Mouse (Mus musculus) limb, embryonic 15.5 days (tissue): ENCODE measurements around the gene Srgap3. TPM values are rescaled to one million over a fixed set of nuclear protein-coding genes. Genes with fewer than 3 reads are reported as not detected.
A peak's percentile ranks its signal among the peaks of the same experiment; 100 is the strongest.

Experiments
- ATAC-seq: fragments of 200-750 bp; cut with Nextera tagmentation; 2 replicates; pipeline ENCODE4 v1.8.0; 2017; ENCODE audit warnings: low read depth, moderate TSS enrichment; ENCODE audit not compliant: insufficient number of reproducible peaks, low FRiP score, low TSS enrichment
- H3K27ac ChIP-seq: fragments of 300-500 bp; sonication (generic); 2 replicates; pipeline ENCODE4 v1.5.1; 2015; ENCODE audit warnings: moderate library complexity, mild to moderate bottlenecking, inconsistent platforms
- H3K27me3 ChIP-seq: fragments of 300-500 bp; sonication (generic); 2 replicates; pipeline ENCODE4 v1.6.1; 2015; ENCODE audit warnings: inconsistent platforms
- H3K36me3 ChIP-seq: fragments of 300-500 bp; sonication (generic); 2 replicates; pipeline ENCODE4 v1.6.1; 2015; ENCODE audit warnings: inconsistent platforms
- H3K4me1 ChIP-seq: fragments of 300-500 bp; sonication (generic); 2 replicates; pipeline ENCODE4 v1.6.1; 2015; ENCODE audit warnings: inconsistent platforms
- H3K4me2 ChIP-seq: fragments of 300-500 bp; sonication (generic); 2 replicates; pipeline ENCODE4 v1.6.1; 2015; ENCODE audit warnings: mild to moderate bottlenecking, inconsistent platforms
- H3K4me3 ChIP-seq: fragments of 300-500 bp; sonication (generic); 2 replicates; pipeline ENCODE4 v1.5.1; 2015; ENCODE audit warnings: mild to moderate bottlenecking, inconsistent platforms
- H3K9ac ChIP-seq: fragments of 300-500 bp; sonication (generic); 2 replicates; pipeline ENCODE4 v1.6.1; 2015; ENCODE audit warnings: inconsistent platforms
- H3K9me3 ChIP-seq: fragments of 300-500 bp; sonication (generic); 2 replicates; pipeline ENCODE4 v1.6.1; 2016; ENCODE audit warnings: inconsistent platforms
- WGBS: fragments of 180-500 bp; shearing (Covaris S2); methylation state at CpG from one replicate; pipeline ENCODE4 v1.1.7; 2015; 5-methylcytosine and 5-hydroxymethylcytosine counted together
- polyA plus RNA-seq: library from polyadenylated mRNA; unstranded; fragments of >200 nt; fragmentation: Nextera tagmentation; extraction: Ambion mirVana; gene quantifications from 2 replicates; pipeline ENCODE4 v1.2.1, GENCODE M21; 2015

Srgap3 gene
- polyA plus RNA-seq, 1 experiment from 2014 or later: 6.0 TPM

- WGBS: 88% methylated on average over 9 of the region's 9 CpGs
- Histone ChIP-seq H3K4me1 (peaks cover 9% of the 10 kb centered on the region; the same call in 1 of the 2 replicates), H3K27me3 (no peaks in the 10 kb centered on the region), H3K9ac (no peak overlapping the region), H3K4me3 (no peak overlapping the region), H3K27ac (no peak overlapping the region), H3K36me3 (no peaks in the 10 kb centered on the region), H3K9me3 (no peaks in the 10 kb centered on the region), H3K4me2 (no peak overlapping the region)
- no peak for ATAC-seq
Measured at GRCm38 (mm10) chr6:112846863-112847262, 100.2 kb downstream of the Srgap3 start.

GRCm38 (mm10) chr6:112842426-112842825, 104.6 kb downstream of the Srgap3 start:
- H3K27me3 ChIP-seq: no peaks in the 10 kb centered on the region
- H3K4me1 ChIP-seq: peaks cover 6% of the 10 kb centered on the region; the same call in 1 of the 2 replicates
- no peak overlapping the region for H3K4me2 ChIP-seq
- 52% methylated on average over 5 of the region's 5 CpGs for WGBS
- H3K9me3 ChIP-seq: no peaks in the 10 kb centered on the region
- H3K27ac ChIP-seq: 0 out of 2 replicates have a peak overlapping the region, but pooled peaks have one; percentile 22
- no peak overlapping the region for H3K4me3 ChIP-seq
- ATAC-seq: no peak
- no peaks in the 10 kb centered on the region for H3K36me3 ChIP-seq
- no peak overlapping the region for H3K9ac ChIP-seq

GRCm38 (mm10) chr6:112840400-112840799, 106.7 kb downstream of the Srgap3 start:
- WGBS: 67% methylated on average over 5 of the region's 5 CpGs
- Histone ChIP-seq H3K27ac (no peak overlapping the region), H3K9me3 (no peaks in the 10 kb centered on the region), H3K4me3 (no peak overlapping the region), H3K27me3 (no peaks in the 10 kb centered on the region), H3K4me2 (no peak overlapping the region), H3K4me1 (peaks cover 6% of the 10 kb centered on the region; the same call in 1 of the 2 replicates), H3K9ac (no peak overlapping the region), H3K36me3 (no peaks in the 10 kb centered on the region)
- no peak for ATAC-seq

GRCm38 (mm10) chr6:112839391-112839790, 107.7 kb downstream of the Srgap3 start:
- Histone ChIP-seq H3K4me2 (no peak overlapping the region), H3K9me3 (no peaks in the 10 kb centered on the region), H3K27ac (no peak overlapping the region), H3K4me1 (peaks cover 6% of the 10 kb centered on the region; the same call in 1 of the 2 replicates), H3K4me3 (no peak overlapping the region), H3K9ac (no peak overlapping the region), H3K27me3 (no peaks in the 10 kb centered on the region), H3K36me3 (no peaks in the 10 kb centered on the region)
- 56% methylated on average over 3 of the region's 3 CpGs for WGBS
- no peak for ATAC-seq

GRCm38 (mm10) chr6:112838879-112839278, 108.2 kb downstream of the Srgap3 start:
- Histone ChIP-seq H3K27me3 (no peaks in the 10 kb centered on the region), H3K27ac (no peak overlapping the region), H3K9ac (no peak overlapping the region), H3K9me3 (no peaks in the 10 kb centered on the region), H3K4me1 (peaks cover 11% of the 10 kb centered on the region; the same call in 1 of the 2 replicates), H3K4me2 (no peak overlapping the region), H3K4me3 (no peak overlapping the region), H3K36me3 (no peaks in the 10 kb centered on the region)
- ATAC-seq: no peak
- 75% methylated on average over 2 of the region's 2 CpGs for WGBS

- Histone ChIP-seq H3K27me3 (no peaks in the 10 kb centered on the region), H3K9ac (no peak overlapping the region), H3K27ac (no peak overlapping the region), H3K36me3 (no peaks in the 10 kb centered on the region), H3K9me3 (no peaks in the 10 kb centered on the region), H3K4me3 (no peak overlapping the region), H3K4me1 (peaks cover 7% of the 10 kb centered on the region; the same call in 1 of the 2 replicates), H3K4me2 (no peak overlapping the region)
- ATAC-seq: no peak
- WGBS: 62% methylated on average over 4 of the region's 4 CpGs
Measured at GRCm38 (mm10) chr6:112836712-112837111, 110.4 kb downstream of the Srgap3 start.

- Histone ChIP-seq H3K4me1 (peaks cover 7% of the 10 kb centered on the region; the same call in 1 of the 2 replicates), H3K9ac (no peak overlapping the region), H3K27ac (no peak overlapping the region), H3K27me3 (no peaks in the 10 kb centered on the region), H3K9me3 (no peaks in the 10 kb centered on the region), H3K4me3 (no peak overlapping the region), H3K36me3 (no peaks in the 10 kb centered on the region), H3K4me2 (no peak overlapping the region)
- ATAC-seq: no peak
- WGBS: 75% methylated on average over 4 of the region's 4 CpGs
Measured at GRCm38 (mm10) chr6:112835413-112835812, 111.7 kb downstream of the Srgap3 start.

GRCm38 (mm10) chr6:112834430-112834829, 112.6 kb downstream of the Srgap3 start:
- H3K36me3 ChIP-seq: no peaks in the 10 kb centered on the region
- H3K9ac ChIP-seq: no peak overlapping the region
- H3K9me3 ChIP-seq: no peaks in the 10 kb centered on the region
- 84% methylated on average over 5 of the region's 5 CpGs for WGBS
- H3K27me3 ChIP-seq: no peaks in the 10 kb centered on the region
- no peak overlapping the region for H3K4me3 ChIP-seq
- ATAC-seq: no peak
- no peak overlapping the region for H3K4me2 ChIP-seq
- H3K4me1 ChIP-seq: peaks cover 10% of the 10 kb centered on the region; the same call in 1 of the 2 replicates
- no peak overlapping the region for H3K27ac ChIP-seq

GRCm38 (mm10) chr6:112833763-112834162, 113.3 kb downstream of the Srgap3 start:
- Histone ChIP-seq H3K9me3 (no peaks in the 10 kb centered on the region), H3K4me1 (peaks cover 9% of the 10 kb centered on the region; the same call in 1 of the 2 replicates), H3K27ac (no peak overlapping the region), H3K4me2 (no peak overlapping the region), H3K27me3 (no peaks in the 10 kb centered on the region), H3K9ac (no peak overlapping the region), H3K4me3 (no peak overlapping the region), H3K36me3 (no peaks in the 10 kb centered on the region; the same call in 1 of the 2 replicates)
- ATAC-seq: no peak
- 31% methylated on average over 6 of the region's 6 CpGs for WGBS

GRCm38 (mm10) chr6:112829196-112829595, 117.9 kb downstream of the Srgap3 start:
- H3K4me1 ChIP-seq: peaks cover 7% of the 10 kb centered on the region; the same call in 1 of the 2 replicates
- WGBS: 68% methylated on average over 12 of the region's 12 CpGs
- H3K27me3 ChIP-seq: no peaks in the 10 kb centered on the region
- no peak for ATAC-seq
- H3K9ac ChIP-seq: no peak overlapping the region
- H3K4me2 ChIP-seq: no peak overlapping the region
- no peaks in the 10 kb centered on the region for H3K9me3 ChIP-seq
- no peak overlapping the region for H3K27ac ChIP-seq
- no peaks in the 10 kb centered on the region; the same call in 1 of the 2 replicates for H3K36me3 ChIP-seq
- no peak overlapping the region for H3K4me3 ChIP-seq

GRCm38 (mm10) chr6:112828420-112828819, 118.6 kb downstream of the Srgap3 start:
- H3K9me3 ChIP-seq: no peaks in the 10 kb centered on the region
- H3K4me3 ChIP-seq: no peak overlapping the region
- no peak overlapping the region for H3K27ac ChIP-seq
- H3K4me1 ChIP-seq: peaks cover 4% of the 10 kb centered on the region; the same call in 1 of the 2 replicates
- H3K27me3 ChIP-seq: no peaks in the 10 kb centered on the region
- no peak overlapping the region for H3K9ac ChIP-seq
- H3K4me2 ChIP-seq: no peak overlapping the region
- no peak for ATAC-seq
- WGBS: 76% methylated on average over 5 of the region's 5 CpGs
- no peaks in the 10 kb centered on the region; the same call in 1 of the 2 replicates for H3K36me3 ChIP-seq

GRCm38 (mm10) chr6:112825657-112826056, 121.4 kb downstream of the Srgap3 start:
- no peak for ATAC-seq
- H3K27me3 ChIP-seq: no peaks in the 10 kb centered on the region
- no peaks in the 10 kb centered on the region for H3K9me3 ChIP-seq
- H3K4me2 ChIP-seq: no peak overlapping the region
- no peak overlapping the region for H3K9ac ChIP-seq
- H3K4me1 ChIP-seq: peaks cover 8% of the 10 kb centered on the region; the same call in 1 of the 2 replicates
- WGBS: 93% methylated on average over 6 of the region's 6 CpGs
- H3K4me3 ChIP-seq: no peak overlapping the region
- H3K36me3 ChIP-seq: no peaks in the 10 kb centered on the region; the same call in 1 of the 2 replicates
- no peak overlapping the region for H3K27ac ChIP-seq
